Mouse (Mus musculus): ENCODE data around the gene Wdr66.

Gene Wdr66

GRCm38 (mm10) chr5:123277704-123278103 lies 25.8 kb downstream of the Wdr66 start:
- Histone ChIP-seq H3K4me3 (replicated peaks; ENCODE audit: low read length) (no peak overlapping the region), H3K4me1 (replicated peaks; ENCODE audit: low read depth, low read length) (peaks cover 39% of the 10 kb centered on the region), H3K27me3 (ENCODE audit: insufficient read depth, low read length) (no peaks in the 10 kb centered on the region), H3K36me3 (ENCODE audit: insufficient read depth, low read length) (no peaks in the 10 kb centered on the region), H3K9me3 (ENCODE audit: low read length) (no peaks in the 10 kb centered on the region)
- TF ChIP-seq NANOG (IDR thresholded peaks at IDR 0.05; ENCODE audit: borderline replicate concordance, low read length), result no peak
- no peak for TF ChIP-seq POU5F1 (IDR thresholded peaks at IDR 0.05; ENCODE audit: borderline replicate concordance, low read length)
- no peak for TF ChIP-seq CTCF (conservative IDR thresholded peaks at IDR 0.05; ENCODE audit: low read length)

- no peaks in the 10 kb centered on the region for H3K27me3 ChIP-seq (ENCODE audit: insufficient read depth, low read length)
- no peaks in the 10 kb centered on the region for H3K9me3 ChIP-seq (ENCODE audit: low read length)
- TF ChIP-seq NANOG (IDR thresholded peaks at IDR 0.05; ENCODE audit: borderline replicate concordance, low read length) (no peak), POU5F1 (IDR thresholded peaks at IDR 0.05; ENCODE audit: borderline replicate concordance, low read length) (no peak), CTCF (conservative IDR thresholded peaks at IDR 0.05; ENCODE audit: low read length) (no peak)
- no peak overlapping the region for H3K4me3 ChIP-seq (replicated peaks; ENCODE audit: low read length)
- peaks cover 39% of the 10 kb centered on the region for H3K4me1 ChIP-seq (replicated peaks; ENCODE audit: low read depth, low read length)
- no peaks in the 10 kb centered on the region for H3K36me3 ChIP-seq (ENCODE audit: insufficient read depth, low read length)
Measured at GRCm38 (mm10) chr5:123279248-123279647, 27.3 kb downstream of the Wdr66 start.

GRCm38 (mm10) chr5:123281336-123282136 lies 29.6 kb downstream of the Wdr66 start:
- TF ChIP-seq NANOG (IDR thresholded peaks at IDR 0.05; ENCODE audit: borderline replicate concordance, low read length), result no peak
- TF ChIP-seq CTCF (conservative IDR thresholded peaks at IDR 0.05; ENCODE audit: low read length), result no peak
- TF ChIP-seq POU5F1 (IDR thresholded peaks at IDR 0.05; ENCODE audit: borderline replicate concordance, low read length), result no peak
- H3K36me3 ChIP-seq (ENCODE audit: insufficient read depth, low read length), result no peaks in the 10 kb centered on the region
- no peaks in the 10 kb centered on the region for H3K27me3 ChIP-seq (ENCODE audit: insufficient read depth, low read length)

GRCm38 (mm10) chr5:123285174-123285573 lies 33.3 kb downstream of the Wdr66 start:
- TF ChIP-seq NANOG (IDR thresholded peaks at IDR 0.05; ENCODE audit: borderline replicate concordance, low read length) (no peak), CTCF (conservative IDR thresholded peaks at IDR 0.05; ENCODE audit: low read length) (peak; percentile 76)
- Histone ChIP-seq H3K27me3 (ENCODE audit: insufficient read depth, low read length) (peaks cover 28% of the 10 kb centered on the region), H3K9me3 (ENCODE audit: low read length) (no peaks in the 10 kb centered on the region), H3K4me1 (replicated peaks; ENCODE audit: low read depth, low read length) (peaks cover 36% of the 10 kb centered on the region), H3K4me3 (replicated peaks; ENCODE audit: low read length) (no peak overlapping the region), H3K36me3 (ENCODE audit: insufficient read depth, low read length) (no peaks in the 10 kb centered on the region)

More at GRCm38 (mm10) chr5:123281336-123282136, 29.6 kb downstream of the Wdr66 start:
- H3K9me3 ChIP-seq (ENCODE audit: low read length), result no peaks in the 10 kb centered on the region
- peaks cover 41% of the 10 kb centered on the region for H3K4me1 ChIP-seq (replicated peaks; ENCODE audit: low read depth, low read length)
- H3K4me3 ChIP-seq (replicated peaks; ENCODE audit: low read length), result no peak overlapping the region

- Histone ChIP-seq H3K4me1 (replicated peaks; ENCODE audit: low read depth, low read length) (peaks cover 30% of the 10 kb centered on the region), H3K27me3 (ENCODE audit: insufficient read depth, low read length) (peaks cover 47% of the 10 kb centered on the region), H3K36me3 (ENCODE audit: insufficient read depth, low read length) (no peaks in the 10 kb centered on the region), H3K9me3 (ENCODE audit: low read length) (no peaks in the 10 kb centered on the region), H3K4me3 (replicated peaks; ENCODE audit: low read length) (no peak overlapping the region)
- TF ChIP-seq NANOG (IDR thresholded peaks at IDR 0.05; ENCODE audit: borderline replicate concordance, low read length) (no peak), CTCF (conservative IDR thresholded peaks at IDR 0.05; ENCODE audit: low read length) (peak; percentile 52)
Measured at GRCm38 (mm10) chr5:123288079-123288478, 36.2 kb downstream of the Wdr66 start.

GRCm38 (mm10) chr5:123294653-123295052 lies 42.8 kb downstream of the Wdr66 start:
- no peaks in the 10 kb centered on the region for H3K36me3 ChIP-seq (ENCODE audit: insufficient read depth, low read length)
- H3K27me3 ChIP-seq (ENCODE audit: insufficient read depth, low read length), result peaks cover 50% of the 10 kb centered on the region
- no peak overlapping the region for H3K4me3 ChIP-seq (replicated peaks; ENCODE audit: low read length)
- no peaks in the 10 kb centered on the region for H3K9me3 ChIP-seq (ENCODE audit: low read length)
- peaks cover 31% of the 10 kb centered on the region for H3K4me1 ChIP-seq (replicated peaks; ENCODE audit: low read depth, low read length)
- TF ChIP-seq CTCF (conservative IDR thresholded peaks at IDR 0.05; ENCODE audit: low read length) (no peak), NANOG (IDR thresholded peaks at IDR 0.05; ENCODE audit: borderline replicate concordance, low read length) (no peak)

GRCm38 (mm10) chr5:123296224-123296806 lies 44.4 kb downstream of the Wdr66 start:
- Histone ChIP-seq H3K27me3 (ENCODE audit: insufficient read depth, low read length) (peaks cover 41% of the 10 kb centered on the region), H3K36me3 (ENCODE audit: insufficient read depth, low read length) (no peaks in the 10 kb centered on the region), H3K9me3 (ENCODE audit: low read length) (no peaks in the 10 kb centered on the region), H3K4me3 (replicated peaks; ENCODE audit: low read length) (no peak overlapping the region), H3K4me1 (replicated peaks; ENCODE audit: low read depth, low read length) (peaks cover 25% of the 10 kb centered on the region)
- TF ChIP-seq POU5F1 (IDR thresholded peaks at IDR 0.05; ENCODE audit: borderline replicate concordance, low read length), result no peak
- TF ChIP-seq NANOG (IDR thresholded peaks at IDR 0.05; ENCODE audit: borderline replicate concordance, low read length), result no peak
- peak; percentile 64 for TF ChIP-seq CTCF (conservative IDR thresholded peaks at IDR 0.05; ENCODE audit: low read length)

GRCm38 (mm10) chr5:123296972-123297754 lies 45.3 kb downstream of the Wdr66 start:
- Histone ChIP-seq H3K4me3 (replicated peaks; ENCODE audit: low read length) (peak overlapping the region; percentile 37; the same call in 1 of the 2 replicates), H3K4me1 (replicated peaks; ENCODE audit: low read depth, low read length) (peaks cover 34% of the 10 kb centered on the region), H3K36me3 (ENCODE audit: insufficient read depth, low read length) (no peaks in the 10 kb centered on the region), H3K9me3 (ENCODE audit: low read length) (no peaks in the 10 kb centered on the region), H3K27me3 (ENCODE audit: insufficient read depth, low read length) (peaks cover 40% of the 10 kb centered on the region)
- TF ChIP-seq CTCF (conservative IDR thresholded peaks at IDR 0.05; ENCODE audit: low read length) (no peak), POU5F1 (IDR thresholded peaks at IDR 0.05; ENCODE audit: borderline replicate concordance, low read length) (no peak), NANOG (IDR thresholded peaks at IDR 0.05; ENCODE audit: borderline replicate concordance, low read length) (no peak)
